In the genomic region with DNA sequence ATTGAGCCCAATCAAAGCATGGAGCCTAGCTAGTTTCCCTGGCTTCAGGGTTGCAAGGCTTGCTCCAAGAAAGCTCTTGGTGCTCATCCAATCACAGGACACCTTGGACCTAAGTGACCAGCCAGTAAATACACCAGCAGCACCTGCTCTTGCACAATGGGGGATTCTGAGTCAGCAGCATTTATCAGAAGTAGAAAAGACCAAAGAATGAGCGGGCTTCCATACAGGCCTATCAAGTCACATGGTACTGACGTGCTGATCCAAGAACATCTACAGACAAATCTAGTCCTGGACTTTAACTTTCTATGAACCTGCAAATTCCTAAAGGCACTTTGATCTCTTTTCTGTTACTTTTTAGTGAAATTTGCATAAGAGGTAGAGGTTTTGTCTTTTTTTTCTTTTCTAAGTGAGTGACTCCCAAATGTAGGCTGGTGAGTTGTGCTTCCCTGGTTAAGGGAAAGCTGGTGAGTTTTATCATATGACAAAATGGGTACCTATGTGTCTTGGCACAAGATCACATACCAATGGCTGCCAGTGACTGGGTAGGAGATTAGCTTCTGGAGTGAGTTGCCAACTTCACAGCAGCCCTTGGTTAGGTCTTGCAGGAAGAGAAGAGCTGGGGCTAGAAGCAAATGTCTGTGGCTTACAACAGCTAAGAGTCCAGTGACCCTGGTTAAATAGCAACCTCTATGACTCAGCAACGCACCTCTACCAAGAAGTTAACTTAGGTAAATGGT, we compare ENCODE assay signal across 11 mouse cellular contexts. TPM values are rescaled to one million over a fixed set of nuclear protein-coding genes. Genes with fewer than 3 reads are reported as not detected.
DNase-seq lines count a peak whose midpoint lies in the region; ATAC-seq and TF ChIP-seq lines count a peak whose summit lies in the region.
"Had no signal": no experiment of that assay in that cellular context is flagged by ENCODE, and none has a peak within 500 bp of the region (broad histone marks: within the 10 kb centered on the region; RNA-seq: fewer than 3 reads in every experiment).

No protein-coding gene starts in this region.

- no peak overlapping the region for H3K4me2 ChIP-seq in forebrain, postnatal 0 days (ENCODE audit: low read depth)

- peak; percentile 9 for DNase-seq in left cerebral cortex, postnatal 4 days
- no peak for DNase-seq in left cerebral cortex, adult 9 months (ENCODE audit: low spot score in 2 of 2)
- DNase-seq in cerebellum, adult 9-10 months = peak; percentile 47
- peak; percentile 88 for DNase-seq in kidney, adult 9 months
- DNase-seq in forebrain, postnatal 0 days = no peak
- DNase-seq in layer of hippocampus, postnatal 14 days (ENCODE audit: low spot score in 2 of 2) = no peak
- no peak for DNase-seq in adrenal gland, adult 8-10 months
- DNase-seq: gastrocnemius, postnatal 25 days; lung, postnatal 10 days had no signal

- no peak overlapping the region for H3K9ac ChIP-seq in forebrain, postnatal 0 days

- H3K27me3 ChIP-seq in forebrain, postnatal 0 days (ENCODE audit: insufficient read depth, low read length) = no peaks in the 10 kb centered on the region

- intact Hi-C loops in left cerebral cortex, postnatal 4 days (cut with DNase I) = no loop called here

- no peak overlapping the region for H3K4me3 ChIP-seq in forebrain, postnatal 0 days (ENCODE audit: low read depth, low read length)
- H3K4me3 ChIP-seq: erythroblast, embryonic 14.5 days had no signal

- no peaks in the 10 kb centered on the region for H3K36me3 ChIP-seq in forebrain, postnatal 0 days (ENCODE audit: insufficient read depth)

- no peaks in the 10 kb centered on the region for H3K4me1 ChIP-seq in forebrain, postnatal 0 days (ENCODE audit: insufficient read depth)

- ATAC-seq in megakaryocyte-erythroid progenitor cell, adult 5-6 weeks (replicated peaks; ENCODE audit: low FRiP score, low TSS enrichment, poor library complexity, severe bottlenecking) = peak; percentile 38; the same call in 1 of the 2 replicates
- no peak for ATAC-seq in forebrain, postnatal 0 days

- H3K9me3 ChIP-seq in forebrain, postnatal 0 days (ENCODE audit: low read length) = no peaks in the 10 kb centered on the region

- WGBS in forebrain, postnatal 0 days = 93% methylated on average over 3 of the region's 3 CpGs

- no peak for TF ChIP-seq CTCF in forebrain, postnatal 0 days (IDR thresholded peaks at IDR 0.05; ENCODE audit: low read depth)

- no peak overlapping the region for H3K27ac ChIP-seq in forebrain, postnatal 0 days (ENCODE audit: low read depth, low read length)

RNA-seq across cellular contexts. Expression of a gene that starts 57.7 kb away (rescaled TPM):
- 10 to 100 TPM; 63.6 to 66.2 TPM for total RNA-seq in left cerebral cortex, postnatal 4 days (2021)
- total RNA-seq in megakaryocyte-erythroid progenitor cell, adult 5-6 weeks (2014; fragmentation: Nextera tagmentation) = 24.1 and 25.6 TPM in 2 replicates
- 12.7 and 20.8 TPM in 2 replicates for total RNA-seq in megakaryocyte-erythroid progenitor cell, adult 5-6 weeks (2017)
- total RNA-seq in forebrain, postnatal 0 days (2014; rRNA removed) = 21.1 and 22.7 TPM in 2 replicates
- 9.2 and 19.1 TPM in 2 replicates for polyA plus RNA-seq in forebrain, postnatal 0 days (2015; fragmentation: Nextera tagmentation; extraction: Ambion mirVana)
- total RNA-seq in layer of hippocampus, postnatal 14 days (2021) = 100 to 1,000 TPM in 1 of 2 experiments, 10 to 100 TPM in 1; 92.7 to 102 TPM
- 10 to 100 TPM; 29.2 to 46.0 (median 37.0) TPM for total RNA-seq in adrenal gland, adult 8-10 months (2022)

Comparison
In these comparisons a context has a peak if more than half of its experiments do, and no peak if none do; other contexts are left out.
1. DNase-seq: peak in left cerebral cortex, postnatal 4 days (single experiment), cerebellum, adult 9-10 months (single experiment) and kidney, adult 9 months (single experiment); none in left cerebral cortex, adult 9 months (0 of 2), forebrain, postnatal 0 days (single experiment), layer of hippocampus, postnatal 14 days (0 of 2) and adrenal gland, adult 8-10 months (single experiment).